Mouse (Mus musculus) cerebellum, adult 2 months (tissue): Measurements from ENCODE around the gene Olfr45. TPM values are rescaled to one million over a fixed set of nuclear protein-coding genes. Genes with fewer than 3 reads are reported as not detected.
"Not testable (repeated sequence)": the region's sequence is repeated elsewhere in the genome, so short reads cannot be mapped to it uniquely, and the experiment has no call there.

Source experiments
- DNase-seq, 2 experiments: peaks; one replicate each; pipeline ENCODE4 v3.0.0; 2021
- H3K27ac ChIP-seq: fragments of 200-500 bp; 2 replicates; pipeline ENCODE4 v1.5.1; 2012; ENCODE audit warnings: low read length, control low read depth, inconsistent platforms; ENCODE audit not compliant: insufficient read depth
- H3K27me3 ChIP-seq: fragments of 200-500 bp; 2 replicates; pipeline ENCODE4 v1.6.1; 2012; ENCODE audit warnings: inconsistent platforms, mild to moderate bottlenecking, low read length, moderate library complexity; ENCODE audit not compliant: control insufficient read depth, insufficient read depth
- H3K4me1 ChIP-seq: fragments of 200-500 bp; 2 replicates; pipeline ENCODE4 v1.6.1; 2011; ENCODE audit warnings: low read length; ENCODE audit not compliant: control insufficient read depth, insufficient read depth
- H3K4me3 ChIP-seq: fragments of 200-500 bp; replicated peaks from 2 replicates; pipeline ENCODE3; 2011; ENCODE audit warnings: mild to moderate bottlenecking, low read depth, low read length, control low read depth; ENCODE audit not compliant: insufficient read depth
- CTCF ChIP-seq: fragments of 200-500 bp; IDR thresholded peaks from 2 replicates; pipeline ENCODE4 v1.5.1; 2011; ENCODE audit warnings: low read depth, mild to moderate bottlenecking, control low read depth, low read length, moderate library complexity, borderline replicate concordance; ENCODE audit not compliant: insufficient read depth
- POLR2A ChIP-seq: fragments of 200-500 bp; IDR thresholded peaks from 2 replicates; pipeline ENCODE4 v1.6.1; 2011; ENCODE audit warnings: low read length, control low read depth, borderline replicate concordance; ENCODE audit not compliant: insufficient read depth
- WGBS: fragments of 180-500 bp; shearing (Covaris S2); methylation state at CpG from one replicate; pipeline ENCODE4 v1.1.7; 2018; 5-methylcytosine and 5-hydroxymethylcytosine counted together
- polyA plus RNA-seq: library from polyadenylated mRNA; depleted of rRNA; stranded (reverse); fragments of >200 nt; gene quantifications from 2 replicates; pipeline ENCODE4 v1.2.3, GENCODE M21; 2012; rRNA removed

Gene Olfr45
- not detected in 2 replicates for polyA plus RNA-seq

- Histone ChIP-seq H3K27ac (no peak within 1 kb of the TSS), H3K4me1 (no peaks in the 10 kb centered on the region), H3K4me3 (no peak within 1 kb of the TSS), H3K27me3 (no peaks in the 10 kb centered on the region)
- no peak for DNase-seq
- TF ChIP-seq CTCF (no peak), POLR2A (no peak)
- WGBS: 81% methylated on average over 1 of the region's 1 CpGs
Measured at GRCm38 (mm10) chr7:140681651-140682050, at the start of gene Olfr45. Gene Olfr45 (plus strand): TSS chr7:140681951.

GRCm38 (mm10) chr7:140646152-140646551, 35.6 kb upstream of the Olfr45 start, which contains the start of gene Olfr53:
Gene Olfr53 (plus strand): TSS chr7:140646452.
- DNase-seq: no peak
- Histone ChIP-seq H3K27ac (no peak within 1 kb of the TSS), H3K4me3 (no peak within 1 kb of the TSS), H3K27me3 (no peaks in the 10 kb centered on the region), H3K4me1 (no peaks in the 10 kb centered on the region)
- TF ChIP-seq CTCF (no peak), POLR2A (no peak)
- WGBS: 86% methylated on average over 1 of the region's 1 CpGs

DNA sequence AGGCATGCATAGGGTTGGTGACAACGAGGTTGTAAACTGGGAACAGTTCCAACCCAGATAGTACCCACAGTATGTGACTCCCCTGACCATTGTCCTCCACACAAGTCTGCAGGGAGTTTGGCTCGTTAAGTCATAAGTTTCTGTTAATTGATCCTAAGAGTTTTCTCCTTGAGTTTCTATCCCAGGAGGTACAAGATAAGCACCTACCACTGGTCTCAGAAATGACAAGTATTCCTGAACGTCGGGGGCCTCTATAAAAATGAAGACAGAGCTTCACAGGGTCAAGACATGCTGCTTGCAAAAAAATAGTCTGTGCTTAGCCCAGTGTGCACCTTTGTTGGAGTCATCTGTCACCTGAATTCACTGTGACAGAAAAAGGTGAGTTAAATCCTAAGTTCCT, 22.1 kb upstream of the Olfr45 start, which contains the start of gene Olfr539:
Gene Olfr539, plus strand, starts transcription at position 301 of the 400 bp plus-strand sequence.
- TF ChIP-seq CTCF: no peak
- TF ChIP-seq POLR2A: no peak
- Histone ChIP-seq H3K4me1 (no peaks in the 10 kb centered on the region), H3K27ac (no peak within 1 kb of the TSS), H3K4me3 (no peak within 1 kb of the TSS), H3K27me3 (no peaks in the 10 kb centered on the region)
- 58% methylated on average over 4 of the region's 4 CpGs for WGBS
- no peak for DNase-seq

DNA sequence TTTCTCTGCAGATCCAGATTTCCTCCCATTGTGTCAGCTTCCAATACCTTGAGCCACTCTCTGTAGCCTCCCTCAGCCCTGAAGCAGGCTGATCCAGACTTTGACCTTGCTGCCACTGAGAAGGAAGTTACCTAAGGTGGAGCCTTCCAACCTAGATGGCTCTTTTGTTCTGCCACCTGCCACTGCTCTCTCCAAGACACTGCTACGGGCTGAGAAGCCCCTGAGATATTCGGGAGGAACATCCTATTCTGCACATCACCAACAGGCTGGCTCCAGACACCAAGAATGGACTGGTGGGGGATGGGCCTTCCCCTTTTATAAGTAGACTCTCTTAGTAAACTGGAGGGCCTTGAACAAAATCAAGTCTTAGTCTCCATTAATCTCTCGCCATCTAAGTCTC, 11.1 kb upstream of the Olfr45 start:
- H3K27me3 ChIP-seq, H3K4me3 ChIP-seq: not testable (repeated sequence)
- WGBS: 72% methylated on average over 3 of the region's 3 CpGs

DNA sequence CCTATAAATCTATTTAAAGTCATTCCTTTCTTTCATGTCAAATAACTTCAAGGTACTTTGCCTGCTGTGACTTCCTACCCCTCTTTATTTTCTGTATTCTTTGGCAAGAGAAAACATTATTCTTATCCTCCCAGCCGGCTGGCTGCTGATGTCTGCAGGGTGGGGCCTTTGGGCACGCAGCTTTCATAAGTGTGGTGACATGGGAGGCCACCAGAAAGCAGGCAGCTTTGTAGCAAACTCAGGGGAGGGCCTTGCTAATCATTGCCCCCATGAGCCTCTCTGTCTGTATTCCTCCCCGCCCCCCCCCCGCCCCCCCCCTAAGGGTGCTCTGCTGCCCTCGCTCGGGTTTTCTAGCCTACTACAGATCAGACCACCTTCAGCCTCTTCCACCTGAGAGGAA, 5.9 kb upstream of the Olfr45 start:
- DNase-seq: no peak
- Histone ChIP-seq H3K4me3 (no peak overlapping the region), H3K27me3 (no peaks in the 10 kb centered on the region), H3K4me1 (no peaks in the 10 kb centered on the region), H3K27ac (no peak overlapping the region)
- TF ChIP-seq POLR2A: no peak
- TF ChIP-seq CTCF: no peak
- WGBS: 1% methylated on average over 5 of the region's 6 CpGs

More for the DNA sequence above, 11.1 kb upstream of the Olfr45 start:
- H3K27ac ChIP-seq, H3K4me1 ChIP-seq, DNase-seq: not testable (repeated sequence)

- H3K27ac ChIP-seq, H3K27me3 ChIP-seq, DNase-seq, H3K4me3 ChIP-seq, H3K4me1 ChIP-seq: not testable (repeated sequence)
- 59% methylated on average over 4 of the region's 4 CpGs for WGBS
Measured at GRCm38 (mm10) chr7:140679591-140679990, 2.2 kb upstream of the Olfr45 start.

GRCm38 (mm10) chr7:140696967-140697366, 15.2 kb downstream of the Olfr45 start, which contains the start of gene Olfr541:
Gene Olfr541 (plus strand): TSS chr7:140697267.
- H3K27me3 ChIP-seq: no peaks in the 10 kb centered on the region
- TF ChIP-seq CTCF (no peak), POLR2A (no peak)
- DNase-seq: no peak
- no peaks in the 10 kb centered on the region for H3K4me1 ChIP-seq
- no peak within 1 kb of the TSS for H3K27ac ChIP-seq
- H3K4me3 ChIP-seq: no peak within 1 kb of the TSS

DNA sequence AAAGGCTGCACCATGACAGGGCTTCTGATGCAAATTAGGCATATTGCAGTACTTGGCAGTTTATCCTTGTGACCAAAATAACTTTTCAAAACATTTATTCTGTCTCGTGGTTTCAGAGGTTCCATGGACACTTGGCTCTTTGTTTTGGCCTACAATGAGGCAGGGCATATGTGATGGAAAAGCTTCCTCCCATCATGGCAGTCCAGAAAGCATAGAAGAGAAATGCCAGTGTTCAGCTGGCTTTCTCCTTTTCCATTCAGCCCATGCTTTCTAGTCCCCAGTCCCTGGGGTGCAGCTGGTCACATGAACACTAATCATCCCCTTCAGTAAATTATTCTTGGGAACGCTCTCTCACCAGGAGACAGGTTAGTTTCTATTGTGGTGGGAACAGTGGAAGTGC, 24.6 kb downstream of the Olfr45 start:
- WGBS: 14% methylated on average over 2 of the region's 2 CpGs
- no peak for DNase-seq
- TF ChIP-seq POLR2A: no peak
- no peak for TF ChIP-seq CTCF

DNA sequence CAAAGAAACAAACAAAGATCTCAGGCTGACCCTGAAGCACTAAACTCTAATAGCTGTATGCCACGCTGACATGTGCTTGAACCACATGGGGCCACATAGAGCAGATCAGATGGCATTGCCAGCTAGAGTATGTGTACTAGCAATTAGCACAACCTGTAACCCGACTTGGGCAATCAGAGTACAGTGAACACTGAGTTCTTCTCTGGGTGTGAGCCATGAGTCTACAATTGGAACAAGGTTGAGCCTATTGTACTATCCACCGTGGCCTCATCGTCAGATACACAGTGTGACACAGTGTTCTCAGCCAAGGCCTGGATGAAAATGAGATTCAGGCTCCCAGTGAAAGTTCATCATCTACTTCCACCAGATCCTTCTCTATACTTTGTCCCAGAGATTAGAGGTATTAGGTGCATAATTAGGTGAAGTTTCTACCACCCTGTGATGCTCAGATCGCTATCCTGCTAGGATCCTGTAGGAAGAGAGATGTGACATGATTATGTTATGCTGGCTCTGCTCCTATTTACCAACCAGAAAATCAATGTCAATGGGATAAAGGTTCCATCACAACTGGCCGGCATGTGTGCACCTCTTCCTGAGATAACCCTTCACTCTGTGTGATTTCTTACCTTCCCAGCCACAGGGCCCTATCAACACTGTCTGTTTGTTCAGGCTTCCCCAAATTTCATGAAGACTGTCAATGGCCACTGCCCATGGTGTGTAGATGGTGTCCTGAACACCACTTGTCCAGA, 26.0 kb downstream of the Olfr45 start:
- TF ChIP-seq CTCF: no peak
- no peak for TF ChIP-seq POLR2A
- DNase-seq: no peak
- 54% methylated on average over 6 of the region's 6 CpGs for WGBS
- no peaks in the 10 kb centered on the region for H3K4me1 ChIP-seq
- H3K27ac ChIP-seq: no peak overlapping the region
- no peaks in the 10 kb centered on the region for H3K27me3 ChIP-seq
- H3K4me3 ChIP-seq: no peak overlapping the region

More for the DNA sequence above, 24.6 kb downstream of the Olfr45 start:
- Histone ChIP-seq H3K27me3 (no peaks in the 10 kb centered on the region), H3K4me3 (no peak overlapping the region), H3K4me1 (no peaks in the 10 kb centered on the region), H3K27ac (no peak overlapping the region)
